Mouse (Mus musculus) layer of hippocampus, postnatal 10 days (tissue): ENCODE measurements at regions not wholly inside any gene's neighbourhood (a gene's known extent, or its start where the extent isn't known, plus 50 kb on each side); places are given as distances from the start of the nearest gene placed in this dataset.

ENCODE experiments used
- DNase-seq, 2 experiments: peaks; one replicate each; pipeline ENCODE4 v3.0.0; 2021; ENCODE audit warnings: low spot score in 2 of 2

DNA sequence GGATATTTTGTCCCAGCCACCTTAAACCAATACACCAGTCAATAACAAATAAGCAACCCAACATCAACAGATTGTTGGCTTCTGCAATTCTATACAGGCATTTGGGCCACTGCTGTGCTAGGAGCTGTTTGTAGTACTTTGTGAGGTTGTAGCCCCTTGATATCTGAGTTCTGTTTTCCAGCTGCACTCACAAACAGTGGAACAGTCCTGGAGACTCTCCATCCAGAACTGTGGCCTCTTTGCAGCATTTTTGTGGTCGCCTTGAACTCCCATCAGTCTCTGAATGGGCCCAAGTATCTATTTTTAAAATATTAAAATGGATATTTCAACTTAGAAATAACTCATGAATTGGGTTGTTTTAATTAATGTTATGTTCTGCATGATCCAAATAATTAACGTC lies 205.2 kb upstream of the Thbs1 start:
- DNase-seq: no peak

DNA sequence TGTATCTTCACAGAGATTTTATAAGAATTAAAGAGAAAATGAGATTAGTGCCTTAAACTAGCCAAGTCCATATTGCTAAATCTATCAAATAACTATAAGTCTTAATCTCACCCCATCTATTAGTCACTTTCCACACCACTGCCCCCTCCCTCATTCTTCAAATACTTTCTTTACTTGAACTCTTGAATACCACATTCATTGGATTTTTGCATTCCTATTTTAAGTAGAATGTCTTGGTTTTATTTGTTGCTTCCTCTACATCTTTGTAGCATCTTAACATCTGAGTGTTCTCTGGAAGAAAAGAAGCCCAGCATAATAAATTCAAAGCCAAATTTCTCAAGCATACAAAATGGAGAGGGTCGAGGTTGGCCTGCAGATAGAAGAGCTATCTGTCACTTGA lies 200.9 kb upstream of the Thbs1 start:
- no peak for DNase-seq

DNA sequence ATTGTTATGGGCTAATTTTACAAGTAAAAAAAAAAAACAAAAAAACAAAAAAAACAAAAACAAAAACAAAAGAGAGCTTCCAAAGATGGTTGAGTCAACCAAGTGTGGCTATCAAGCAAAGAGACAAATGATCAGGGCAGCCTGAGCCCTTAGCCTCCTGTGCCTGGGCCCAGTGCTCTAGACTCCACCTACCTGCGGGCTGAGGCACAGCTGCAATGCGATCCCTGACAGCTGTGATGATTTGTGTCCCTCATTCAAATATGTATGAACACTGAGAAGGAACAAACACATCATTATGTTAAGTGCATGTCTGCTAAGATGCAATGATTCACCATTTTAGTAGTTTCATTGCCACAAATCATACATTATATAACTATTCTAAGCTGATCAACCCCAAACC lies 199.0 kb upstream of the Thbs1 start:
- DNase-seq: no peak

DNA sequence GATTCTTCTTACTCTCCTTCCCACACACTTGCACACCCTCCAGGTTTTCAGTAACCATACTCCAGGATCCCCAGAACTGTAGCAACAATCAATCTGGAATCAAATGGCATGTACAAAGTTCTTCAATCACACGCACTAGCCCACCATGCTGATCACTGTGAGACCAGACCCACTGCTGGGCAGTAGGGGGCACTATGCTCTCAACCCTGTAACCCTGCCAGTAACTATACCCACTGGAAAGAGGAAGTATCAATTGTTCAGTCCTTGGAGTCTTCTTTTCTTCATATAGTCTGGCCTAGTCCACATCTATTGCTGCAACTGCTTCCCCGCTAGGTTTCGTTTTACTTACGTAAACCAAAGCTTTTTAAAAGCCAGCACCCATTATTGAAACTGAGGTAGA lies 197.8 kb upstream of the Thbs1 start:
- DNase-seq: no peak

DNA sequence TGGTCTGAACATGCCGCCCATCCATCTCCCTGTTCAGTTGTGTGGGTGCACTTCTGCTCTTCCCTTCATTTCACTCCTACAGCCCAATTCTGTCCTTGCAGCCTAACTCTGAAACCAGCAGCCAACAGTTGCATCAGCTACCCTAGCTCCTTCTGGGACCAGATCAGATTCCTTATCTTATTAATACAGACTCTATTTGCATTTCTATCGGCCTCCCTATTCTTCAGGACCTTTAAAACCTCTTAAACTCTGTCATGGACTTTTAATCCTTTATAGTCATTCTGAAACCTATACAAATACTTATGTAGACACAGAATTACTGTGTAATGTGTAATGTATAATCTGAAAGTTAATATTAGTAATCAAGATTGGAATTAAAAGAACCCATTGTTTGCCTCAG lies 195.9 kb upstream of the Thbs1 start:
- no peak for DNase-seq

DNA sequence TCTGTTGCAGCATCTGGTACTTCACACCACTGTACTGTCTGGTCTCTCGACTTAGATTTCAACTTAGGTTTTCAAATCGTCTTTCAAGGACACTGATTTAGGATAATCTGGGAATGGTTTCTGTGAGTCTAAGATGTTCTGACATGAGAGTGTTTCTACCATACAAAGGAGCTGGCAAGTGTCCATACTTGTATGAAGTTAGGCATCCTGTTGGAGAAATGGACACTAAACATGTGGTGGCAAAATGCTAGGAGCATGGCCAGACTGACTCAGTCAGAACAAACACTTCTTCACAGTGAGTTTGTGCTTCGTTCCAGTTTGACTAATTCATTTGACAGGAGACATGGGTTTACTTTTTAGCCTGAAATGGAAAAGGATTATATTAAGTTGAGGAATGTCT lies 194.5 kb upstream of the Thbs1 start:
- DNase-seq: no peak

DNA sequence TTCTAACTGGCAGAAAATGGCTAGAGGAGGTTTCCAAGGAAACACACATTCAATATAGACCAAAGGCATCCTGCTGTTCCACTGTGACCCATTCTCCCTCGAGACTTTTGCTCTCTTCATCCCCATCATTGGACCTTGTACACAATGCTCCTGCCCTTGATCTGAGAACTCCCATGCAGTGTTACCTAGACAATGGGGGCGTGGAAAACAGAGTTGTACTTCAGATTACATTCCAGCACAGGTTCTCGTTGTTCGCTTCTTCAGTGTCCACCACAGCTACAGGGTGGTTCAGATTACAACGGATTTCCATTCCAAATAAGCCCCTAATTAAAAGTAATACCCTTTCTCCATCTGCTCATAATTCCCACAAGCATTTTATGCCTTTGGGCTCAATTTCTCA lies 186.8 kb upstream of the Thbs1 start:
- no peak for DNase-seq

DNA sequence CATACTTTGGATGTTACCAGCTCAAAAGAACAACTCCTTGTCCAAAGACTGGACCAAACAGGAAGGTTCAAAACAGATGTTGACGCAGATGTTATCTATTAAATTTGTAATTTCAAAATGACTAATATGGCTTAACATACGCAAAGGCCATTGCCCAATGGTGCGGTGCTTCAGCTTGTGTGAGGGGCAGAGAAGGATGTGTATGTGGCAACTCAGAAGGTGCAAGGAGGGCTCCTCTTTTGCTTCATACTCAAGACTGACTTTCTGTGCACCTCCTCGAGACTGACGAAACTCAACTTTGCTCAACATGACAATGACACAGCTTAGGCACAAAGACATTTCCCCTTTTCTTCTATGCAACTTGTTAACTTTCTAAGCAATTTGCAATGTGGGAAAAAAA lies 186.3 kb upstream of the Thbs1 start:
- DNase-seq: no peak

DNA sequence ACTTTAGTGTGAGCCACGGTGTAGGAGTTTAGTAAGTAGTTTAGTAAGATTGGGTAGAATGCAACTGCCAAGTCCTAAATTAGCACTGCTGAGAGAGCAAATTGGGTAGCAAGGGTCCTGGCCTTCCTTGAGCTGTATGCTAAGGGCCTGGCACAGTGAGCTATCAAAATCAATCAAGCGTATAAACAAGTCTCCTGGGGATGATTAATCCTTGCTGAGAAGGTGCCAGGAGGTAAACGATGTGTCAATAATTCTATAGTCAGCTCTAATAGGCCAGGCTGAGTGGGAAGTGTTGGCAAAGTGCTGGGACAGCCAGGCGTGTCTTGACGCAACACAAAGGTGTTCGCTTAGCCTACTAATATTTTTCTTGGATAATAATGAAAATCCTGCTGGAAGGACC lies 183.6 kb upstream of the Thbs1 start:
- DNase-seq: no peak

DNA sequence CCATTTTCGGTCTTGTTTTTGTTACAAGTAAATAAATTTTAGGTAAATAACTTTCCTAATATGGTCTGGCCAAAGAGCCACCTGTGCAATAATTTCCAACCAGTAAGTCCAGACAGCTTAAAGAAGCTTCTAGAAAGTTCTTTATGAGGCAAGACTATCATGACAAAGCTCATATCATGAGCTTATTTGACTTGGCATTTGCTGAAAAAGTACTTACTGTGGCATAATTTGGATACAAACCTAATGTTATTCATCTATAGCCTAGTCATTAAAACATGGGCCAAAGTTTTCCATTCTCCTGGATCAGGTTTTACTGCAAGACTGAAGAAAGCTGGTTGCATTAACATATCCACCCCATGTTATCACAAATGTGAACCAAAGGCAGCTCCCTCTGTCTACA lies 182.1 kb upstream of the Thbs1 start:
- no peak for DNase-seq

DNA sequence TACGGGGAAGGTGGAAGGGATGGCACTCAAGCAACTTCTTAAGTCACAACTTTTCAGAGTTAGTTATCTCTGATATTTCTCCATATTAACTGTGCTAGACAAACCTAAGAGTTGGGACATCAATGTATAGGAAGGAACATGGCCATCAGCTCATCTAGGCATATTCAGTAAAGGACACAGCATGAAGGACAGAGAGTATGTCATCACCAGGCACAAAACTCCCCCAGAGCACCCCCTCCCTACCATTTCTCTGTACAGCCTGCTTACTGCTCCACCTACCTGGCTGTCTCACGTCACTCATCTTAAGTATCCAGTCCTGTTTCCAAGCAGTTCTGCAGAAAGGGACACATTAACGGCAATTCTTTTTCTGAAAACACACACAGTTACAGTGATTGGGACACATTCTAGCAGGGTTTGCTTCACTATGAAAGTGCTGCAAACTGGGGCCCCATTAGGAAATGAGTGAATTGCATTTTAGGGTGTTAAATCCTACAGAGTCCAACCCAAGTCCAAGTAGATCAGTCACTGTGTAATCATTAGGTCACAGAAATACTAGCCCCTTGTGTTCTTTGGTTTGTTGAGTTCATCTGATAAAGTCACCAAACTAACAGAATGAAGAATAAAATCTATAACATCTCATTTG lies 180.7 kb upstream of the Thbs1 start:
- DNase-seq: no peak

DNA sequence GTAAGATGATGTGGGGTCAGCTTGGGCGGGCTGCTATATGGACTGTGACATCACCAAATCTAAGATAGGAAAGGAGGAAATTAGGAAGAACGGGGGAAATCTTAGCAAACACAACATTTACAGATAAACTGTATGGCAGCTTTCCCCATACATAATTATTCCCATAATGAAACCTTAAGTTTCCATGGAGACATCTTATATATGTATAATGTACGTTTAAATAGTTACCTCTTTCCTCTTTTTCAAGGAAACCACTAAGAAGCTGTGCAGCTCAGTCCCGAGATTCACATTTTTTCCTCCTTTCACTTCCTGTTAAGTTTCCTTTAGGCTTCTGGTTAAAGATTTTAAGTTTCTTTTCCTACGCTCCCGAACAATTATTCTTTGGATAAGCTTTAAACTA lies 175.1 kb upstream of the Thbs1 start:
- DNase-seq: no peak

DNA sequence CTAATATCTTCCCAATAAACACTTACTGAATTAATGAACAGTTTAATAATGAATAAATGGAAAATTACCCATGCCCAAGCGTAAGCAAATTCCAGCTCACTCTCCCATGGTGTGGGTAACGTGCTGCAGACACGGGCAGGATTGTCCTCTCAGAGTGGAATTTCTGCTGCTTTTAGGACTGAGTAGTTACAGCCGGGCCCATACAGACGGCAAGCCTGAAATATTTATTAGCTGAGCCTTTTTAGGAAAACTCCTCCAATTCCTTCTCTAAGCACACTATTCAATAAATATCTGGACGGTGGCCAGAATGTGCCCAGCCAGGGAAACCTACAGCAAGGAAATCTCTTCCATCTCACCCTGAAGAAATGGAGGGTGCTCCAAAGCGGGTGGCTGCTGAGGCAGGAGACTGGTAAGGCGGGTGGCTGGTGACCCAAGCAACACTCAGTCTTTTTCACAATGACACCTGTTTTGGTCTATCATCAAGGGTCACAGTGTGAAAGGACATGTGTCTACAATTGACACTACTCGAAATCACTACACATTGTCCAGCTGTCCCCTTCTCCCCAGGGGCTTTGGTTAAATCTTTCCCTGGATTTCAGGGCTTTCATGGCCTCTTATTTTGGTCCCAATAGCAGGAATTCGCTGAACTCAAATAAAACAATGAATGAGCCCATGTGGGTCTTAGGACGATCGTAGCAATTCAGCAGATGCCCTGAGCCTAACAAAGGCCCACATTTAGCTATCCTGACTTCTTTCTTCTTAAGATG lies 173.2 kb upstream of the Thbs1 start:
- DNase-seq: no peak

DNA sequence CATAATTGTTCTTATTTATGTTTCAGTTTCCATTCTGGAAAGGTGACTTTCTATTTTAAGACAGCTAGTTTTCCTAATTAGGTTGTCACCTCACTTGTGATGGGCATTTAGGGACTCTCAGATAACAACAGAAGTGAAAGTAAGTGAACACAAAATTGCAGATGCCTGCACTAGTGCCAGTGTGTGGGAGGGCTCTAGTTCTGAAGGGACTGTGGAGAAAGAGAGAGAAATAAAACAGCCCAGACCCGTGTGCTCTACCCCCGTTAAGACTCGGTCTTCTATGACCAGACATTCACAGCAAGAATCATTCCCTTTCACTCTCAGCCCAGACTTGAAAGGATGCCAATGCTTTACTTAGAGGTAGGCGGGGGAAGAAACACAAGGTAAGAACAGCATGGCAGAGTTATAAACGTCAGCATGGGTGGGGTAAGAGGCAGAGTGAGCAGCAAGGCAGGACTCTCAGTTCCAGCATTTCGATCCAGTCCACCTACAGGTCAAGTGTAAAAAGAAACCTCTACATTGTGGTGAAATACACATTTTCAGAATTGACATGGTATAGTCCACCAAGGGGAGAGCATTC lies 170.1 kb upstream of the Thbs1 start:
- DNase-seq: no peak

DNA sequence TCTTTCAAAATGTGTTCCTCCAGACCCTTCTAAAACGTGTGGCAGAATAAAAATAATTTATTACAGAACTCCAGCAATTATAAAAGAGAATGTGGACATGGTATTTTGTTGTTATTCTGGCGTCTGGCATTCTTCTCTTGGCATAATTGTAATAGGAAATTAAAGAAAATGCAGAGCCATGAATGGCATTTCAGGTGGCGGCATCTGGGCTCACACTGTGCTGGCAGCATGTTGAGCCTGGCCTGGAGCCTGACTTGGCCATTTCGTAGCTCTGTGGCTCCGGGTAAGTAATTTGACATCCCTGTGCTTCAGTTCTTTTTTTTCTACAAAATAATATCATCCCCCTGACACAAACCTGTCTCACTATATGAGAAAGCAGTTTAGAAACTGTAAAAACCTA lies 168.0 kb upstream of the Thbs1 start:
- DNase-seq: no peak

DNA sequence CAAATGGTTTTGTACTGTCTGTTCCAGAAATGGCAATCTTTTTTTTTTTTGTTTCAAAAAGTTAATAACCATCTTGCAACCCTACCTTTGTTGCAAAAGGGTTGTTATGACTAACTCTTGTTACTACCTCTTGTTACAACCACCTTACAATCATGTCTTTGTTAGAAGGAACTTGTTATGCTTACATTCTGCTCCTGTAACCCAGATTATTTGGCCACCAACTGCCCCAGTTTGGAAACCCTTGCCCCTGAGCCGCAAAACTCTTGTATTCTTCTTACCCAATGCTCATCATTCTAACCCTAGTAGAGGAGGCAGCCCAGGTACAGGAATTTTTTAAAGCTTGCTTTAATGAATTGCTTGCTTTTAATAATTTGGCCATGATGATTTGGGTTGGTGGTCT lies 167.4 kb upstream of the Thbs1 start:
- no peak for DNase-seq

DNA sequence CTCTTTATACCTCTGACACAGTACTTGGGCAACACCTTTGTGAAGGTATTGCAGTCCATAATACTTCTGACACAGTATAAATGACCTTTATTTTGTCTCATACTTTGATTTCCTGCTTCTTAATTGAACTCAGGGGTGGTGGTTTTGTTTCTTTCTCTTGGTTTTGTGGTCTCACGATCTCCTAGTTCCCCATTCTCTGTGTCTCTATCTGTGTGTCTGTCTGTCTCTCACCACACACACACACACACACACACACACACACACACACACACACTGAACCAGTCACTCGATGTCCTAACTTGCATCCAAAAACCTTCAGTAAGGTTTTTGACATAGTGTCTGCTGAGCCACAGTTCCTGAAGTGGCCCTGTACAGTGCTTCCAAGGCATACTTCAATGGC lies 166.7 kb upstream of the Thbs1 start:
- DNase-seq: no peak

DNA sequence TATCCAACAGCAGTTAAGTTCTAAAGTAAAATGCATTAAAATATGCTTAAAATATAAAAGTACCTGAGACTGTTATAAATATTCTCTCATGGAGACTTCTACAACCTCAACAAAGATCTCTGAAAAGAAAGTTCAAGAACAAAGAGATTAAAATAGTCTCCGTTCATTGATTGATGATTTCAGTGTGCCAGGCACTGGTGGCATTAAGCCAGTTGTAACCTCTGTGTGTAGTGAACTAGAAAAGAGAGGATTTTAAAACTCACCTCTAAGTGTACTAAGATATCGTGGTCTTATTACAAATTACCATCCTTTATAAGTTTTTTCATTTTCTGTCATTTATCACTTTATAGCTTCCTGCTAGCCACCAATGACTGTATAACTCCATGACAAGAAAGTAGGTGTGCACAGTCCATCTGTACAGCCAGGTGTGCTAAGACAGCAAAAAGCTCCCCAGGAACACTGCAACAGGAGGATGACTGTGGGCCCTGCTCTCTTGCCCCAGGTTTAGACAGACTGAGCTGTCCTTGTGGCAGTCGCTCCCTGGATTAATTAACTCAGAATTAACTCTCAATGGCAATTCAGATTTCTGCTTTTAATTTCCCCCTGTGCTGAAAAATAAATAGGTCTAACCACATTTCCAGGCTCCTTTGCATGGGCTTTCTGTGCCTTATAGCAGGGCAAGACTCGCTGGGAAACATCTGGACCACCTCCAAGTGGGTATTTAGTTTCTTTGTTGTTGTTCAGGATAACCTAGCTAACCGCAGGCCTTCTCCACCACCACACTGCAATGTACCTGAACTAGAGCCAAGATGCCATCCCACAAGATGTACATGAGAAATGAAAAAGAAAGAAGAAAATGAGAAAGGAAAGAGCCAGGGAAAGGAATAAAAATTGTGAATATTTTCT lies 161.0 kb upstream of the Thbs1 start:
- DNase-seq: no peak

DNA sequence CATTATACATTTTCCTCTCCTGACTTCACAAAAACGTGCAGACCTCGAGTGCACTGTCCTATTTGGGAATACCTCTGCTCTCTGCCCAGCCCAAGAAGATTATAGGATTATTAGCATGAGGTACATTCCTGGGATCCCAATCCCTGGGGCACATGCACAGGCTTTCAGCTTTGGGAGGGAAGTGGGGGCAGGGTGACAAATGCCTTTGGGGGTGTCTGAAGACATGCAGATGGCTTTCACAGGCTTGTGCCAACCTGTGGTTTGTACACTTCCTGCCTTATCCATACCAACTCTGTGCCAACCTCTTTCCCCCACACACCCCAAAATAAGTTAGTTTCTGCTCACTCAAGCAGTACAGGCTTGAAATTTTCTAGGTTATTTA lies 160.3 kb upstream of the Thbs1 start:
- DNase-seq: no peak

DNA sequence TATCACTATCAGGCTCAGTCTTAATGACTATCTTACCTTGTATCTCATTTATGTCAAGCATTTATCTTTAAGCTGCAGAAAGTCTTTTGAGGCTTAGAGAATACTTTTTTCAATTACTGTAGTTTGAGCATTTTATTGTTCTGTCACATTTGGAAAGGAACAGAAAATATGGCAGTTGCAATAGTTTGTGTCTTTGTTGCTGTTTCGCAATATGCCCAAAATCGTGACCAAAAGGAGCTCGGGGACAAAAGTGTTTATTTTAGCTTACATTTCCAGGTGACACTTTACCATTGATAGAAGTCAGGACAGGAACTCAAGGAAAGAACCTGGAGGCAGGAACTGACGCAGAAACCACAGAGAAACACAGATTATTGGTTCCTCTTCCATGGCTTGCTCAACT lies 152.9 kb upstream of the Thbs1 start:
- DNase-seq: no peak

DNA sequence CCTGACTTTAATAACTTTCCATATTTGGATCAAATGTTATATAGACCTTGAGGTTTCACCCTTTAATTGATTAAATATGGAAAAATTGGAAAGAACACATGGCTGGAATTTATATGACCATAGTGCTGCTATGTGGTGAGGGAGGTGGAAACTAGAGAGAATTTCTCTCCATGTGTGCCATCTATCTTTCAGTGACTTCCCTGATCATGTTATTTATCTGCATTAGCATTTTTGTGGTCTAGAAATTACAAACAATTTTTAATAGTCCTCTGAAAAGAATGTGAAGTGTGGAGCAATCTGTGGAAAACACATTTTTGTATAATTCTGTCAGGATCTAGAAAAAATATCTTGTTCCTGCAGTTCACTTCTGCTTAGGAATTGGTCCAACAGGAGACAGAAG lies 152.2 kb upstream of the Thbs1 start:
- no peak for DNase-seq

DNA sequence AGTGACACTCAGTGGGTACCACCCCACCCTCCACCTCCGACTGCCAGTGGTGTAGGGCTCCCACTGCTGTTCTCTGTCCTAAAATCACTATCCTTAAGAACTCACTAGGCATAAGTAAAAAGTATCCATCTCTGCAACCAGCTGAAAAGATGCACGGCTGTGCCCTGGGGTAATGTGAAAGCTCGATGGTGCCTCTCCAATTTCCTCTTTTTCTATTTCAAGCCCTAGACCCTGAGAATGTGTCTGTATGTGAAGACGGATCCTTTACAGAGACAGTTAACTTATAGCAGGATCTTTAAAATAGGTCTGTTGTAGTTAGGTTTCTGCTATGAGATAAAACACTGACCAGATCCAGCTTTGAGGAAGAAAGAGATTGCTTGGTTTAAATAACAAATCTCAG lies 149.1 kb upstream of the Thbs1 start:
- DNase-seq: no peak
